Mouse (Mus musculus): Measurements from ENCODE around the gene Dnajc30.

The Dnajc30 gene

GRCm38 (mm10) chr5:135109426-135109825 is 45.4 kb downstream of the Dnajc30 start:
- DNase-seq (ENCODE audit: low spot score), result no peak

- DNase-seq (ENCODE audit: low spot score), result no peak
Observed at GRCm38 (mm10) chr5:135109976-135110375, 46.0 kb downstream of the Dnajc30 start.

GRCm38 (mm10) chr5:135113782-135114181 is 49.8 kb downstream of the Dnajc30 start:
- no peak for DNase-seq (ENCODE audit: low spot score)

- no peak for DNase-seq (ENCODE audit: low spot score)
Observed at GRCm38 (mm10) chr5:135115241-135115640, 51.2 kb downstream of the Dnajc30 start.
